In the genomic region with DNA sequence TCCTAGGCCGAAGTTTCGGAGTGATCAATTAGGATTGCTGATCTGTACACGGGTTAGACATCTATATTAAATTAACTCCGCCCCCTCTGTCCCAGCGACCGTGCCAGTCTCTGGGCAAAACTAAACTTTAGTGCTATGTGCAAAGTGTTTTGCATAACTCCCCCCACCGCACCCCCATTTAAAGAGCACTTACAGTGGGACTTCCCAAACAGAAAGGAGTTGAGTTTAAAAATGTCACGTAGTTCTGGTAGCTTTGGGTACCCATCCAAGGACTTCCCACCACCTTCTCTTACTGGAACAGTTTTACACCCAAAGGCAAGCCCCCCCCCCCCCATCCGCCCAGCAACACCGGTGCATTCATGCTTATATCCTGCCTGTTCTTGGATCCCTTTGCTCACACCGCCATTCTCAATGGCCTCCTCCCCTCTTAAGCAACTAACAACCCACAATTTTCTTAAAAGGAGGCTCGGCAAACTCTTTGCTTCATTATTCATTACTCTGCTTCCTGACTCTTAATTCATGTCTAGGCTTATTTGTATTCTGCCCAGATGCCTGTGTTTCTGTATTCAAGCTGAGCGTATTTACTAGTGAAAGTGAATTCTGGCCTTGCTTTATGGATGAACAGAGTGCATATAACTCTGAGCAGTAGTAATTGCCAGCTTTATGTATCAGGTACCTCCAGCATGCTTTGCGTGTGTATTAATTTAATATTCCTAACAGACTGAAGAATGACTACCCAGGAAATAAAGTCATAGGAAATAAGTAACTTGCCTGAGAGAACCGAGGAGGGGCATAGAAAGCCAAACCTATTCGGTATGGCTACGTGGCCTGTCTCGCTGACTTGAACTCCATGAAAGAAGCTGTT, we compare ENCODE assay signal across 8 mouse cellular contexts. TPM values are rescaled to one million over a fixed set of nuclear protein-coding genes. Genes with fewer than 3 reads are reported as not detected.
DNase-seq lines count a peak whose midpoint lies in the region; ATAC-seq and TF ChIP-seq lines count a peak whose summit lies in the region.

No protein-coding gene starts in this region.

- no peak for TF ChIP-seq POLR2A in small intestine, adult 2 months (IDR thresholded peaks at IDR 0.05; ENCODE audit: low read depth, low read length)

- TF ChIP-seq CTCF in lung, embryonic 14.5 days (IDR thresholded peaks at IDR 0.05; ENCODE audit: low read depth), result no peak
- no peak for TF ChIP-seq CTCF in small intestine, adult 2 months (IDR thresholded peaks at IDR 0.05; ENCODE audit: extremely low read depth, insufficient read length, insufficient replicate concordance, low read depth, low read length)

- WGBS in lung, embryonic 14.5 days, result 25% methylated on average over 18 of the region's 18 CpGs
- 26% methylated on average over 18 of the region's 18 CpGs for WGBS in hindbrain, embryonic 13.5 days
- WGBS in liver, embryonic 15.5 days (ENCODE audit: insufficient replicate concordance), result 28% methylated on average over 18 of the region's 18 CpGs
- 26% methylated on average over 18 of the region's 18 CpGs for WGBS in small intestine, adult 2 months

- H3K27me3 ChIP-seq in lung, embryonic 14.5 days (ENCODE audit: insufficient read depth, low read length), result no peaks in the 10 kb centered on the region
- no peaks in the 10 kb centered on the region for H3K27me3 ChIP-seq in hindbrain, embryonic 13.5 days
- H3K27me3 ChIP-seq in liver, embryonic 15.5 days, result no peaks in the 10 kb centered on the region
- H3K27me3 ChIP-seq in small intestine, adult 2 months (ENCODE audit: control insufficient read depth, insufficient read depth, low read length), result no peaks in the 10 kb centered on the region

- H3K4me2 ChIP-seq in lung, embryonic 14.5 days, result peak overlapping the region; percentile 82
- peak overlapping the region; percentile 52 for H3K4me2 ChIP-seq in hindbrain, embryonic 13.5 days
- H3K4me2 ChIP-seq in liver, embryonic 15.5 days, result peak overlapping the region; percentile 89

- peak overlapping the region; percentile 99 for H3K9ac ChIP-seq in lung, embryonic 14.5 days
- H3K9ac ChIP-seq in hindbrain, embryonic 13.5 days, result peak overlapping the region; percentile 55; the same call in 1 of the 2 replicates
- peak overlapping the region; percentile 66 for H3K9ac ChIP-seq in liver, embryonic 15.5 days

- peak overlapping the region; percentile 93 for H3K4me3 ChIP-seq in lung, embryonic 14.5 days (ENCODE audit: low read depth, low read length)
- H3K4me3 ChIP-seq in hindbrain, embryonic 13.5 days, result peak overlapping the region; percentile 89
- H3K4me3 ChIP-seq in liver, embryonic 15.5 days (replicated peaks), result peak overlapping the region; percentile 90
- H3K4me3 ChIP-seq in small intestine, adult 2 months (ENCODE audit: low read depth, low read length), result peak overlapping the region; percentile 80

- DNase-seq in lung, embryonic 14.5 days, result peak; percentile 39
- no peak for DNase-seq in lung, postnatal 14 days
- DNase-seq in cerebellum, adult 9-10 months, result no peak

- no peaks in the 10 kb centered on the region for H3K9me3 ChIP-seq in lung, embryonic 14.5 days (ENCODE audit: low read depth, low read length)
- no peaks in the 10 kb centered on the region for H3K9me3 ChIP-seq in hindbrain, embryonic 13.5 days
- no peaks in the 10 kb centered on the region for H3K9me3 ChIP-seq in liver, embryonic 15.5 days (replicated peaks)

- peak overlapping the region; percentile 100 for H3K27ac ChIP-seq in lung, embryonic 14.5 days (ENCODE audit: low read depth)
- H3K27ac ChIP-seq in hindbrain, embryonic 13.5 days, result peak overlapping the region; percentile 100
- peak overlapping the region; percentile 90 for H3K27ac ChIP-seq in liver, embryonic 15.5 days (replicated peaks)
- H3K27ac ChIP-seq in small intestine, adult 2 months (ENCODE audit: insufficient read depth, low read depth, low read length), result peak overlapping the region; percentile 93

- no peaks in the 10 kb centered on the region for H3K36me3 ChIP-seq in lung, embryonic 14.5 days (ENCODE audit: insufficient read depth)
- no peaks in the 10 kb centered on the region for H3K36me3 ChIP-seq in hindbrain, embryonic 13.5 days
- H3K36me3 ChIP-seq in liver, embryonic 15.5 days (replicated peaks), result no peaks in the 10 kb centered on the region
- H3K36me3 ChIP-seq in small intestine, adult 2 months (ENCODE audit: control insufficient read depth, insufficient read depth, low read length), result no peaks in the 10 kb centered on the region

- no peak; the same call in 1 of the 2 replicates for ATAC-seq in lung, embryonic 14.5 days (ENCODE audit: insufficient read depth)
- peak; percentile 52 for ATAC-seq in common myeloid progenitor, adult 5-6 weeks (replicated peaks; ENCODE audit: low read depth, poor library complexity, severe bottlenecking)
- ATAC-seq in hindbrain, embryonic 13.5 days (ENCODE audit: low FRiP score), result no peak
- no peak for ATAC-seq in liver, embryonic 15.5 days (ENCODE audit: insufficient read depth)
- no peak for ATAC-seq in cerebellum, adult (ENCODE audit: insufficient number of reproducible peaks, low FRiP score, low TSS enrichment)

- peaks cover 9% of the 10 kb centered on the region; the same call in 1 of the 2 replicates for H3K4me1 ChIP-seq in lung, embryonic 14.5 days (ENCODE audit: insufficient read depth)
- peaks cover 32% of the 10 kb centered on the region for H3K4me1 ChIP-seq in hindbrain, embryonic 13.5 days (replicated peaks)
- peaks cover 21% of the 10 kb centered on the region for H3K4me1 ChIP-seq in liver, embryonic 15.5 days (replicated peaks)
- no peaks in the 10 kb centered on the region; the same call in 1 of the 2 replicates for H3K4me1 ChIP-seq in small intestine, adult 2 months (ENCODE audit: control insufficient read depth, insufficient read depth, insufficient read length, low read length)

RNA-seq across cellular contexts. Expression of a gene that starts 38.4 kb away (rescaled TPM):
- polyA plus RNA-seq in lung, embryonic 14.5 days (2014; fragmentation: Nextera tagmentation; extraction: Ambion mirVana), result 57.0 and 60.1 TPM in 2 replicates
- total RNA-seq in common myeloid progenitor, adult 5-6 weeks (2017), result 31.7 and 36.0 TPM in 2 replicates
- polyA plus RNA-seq in hindbrain, embryonic 13.5 days (2015; fragmentation: Nextera tagmentation; extraction: Ambion mirVana), result 61.0 and 69.1 TPM in 2 replicates
- 2.7 and 3.1 TPM in 2 replicates for polyA plus RNA-seq in liver, embryonic 15.5 days (2015; fragmentation: Nextera tagmentation; extraction: Ambion mirVana)
- polyA plus RNA-seq in small intestine, adult 2 months (2012; rRNA removed), result 0.79 and 0.96 TPM in 2 replicates

Comparison
In these comparisons a context has a peak if more than half of its experiments do, and no peak if none do; other contexts are left out.
1. RNA of a gene that starts 38.4 kb away (polyA plus RNA-seq): 61.0 to 69.1 TPM in hindbrain, embryonic 13.5 days and 57.0 to 60.1 TPM in lung, embryonic 14.5 days; 2.7 to 3.1 TPM in liver, embryonic 15.5 days and 0.79 to 0.96 TPM in small intestine, adult 2 months; every median in the first group is over 10 times any median in the second.
2. Peak in every context shown above with its lines, with median percentiles within 50 percentile points of each other: H3K27ac ChIP-seq, H3K4me2 ChIP-seq, H3K4me3 ChIP-seq and H3K9ac ChIP-seq.